Mouse (Mus musculus): ENCODE measurements at regions not wholly inside any gene's neighbourhood (a gene's known extent, or its start where the extent isn't known, plus 50 kb on each side); places are given as distances from the start of the nearest gene placed in this dataset.

DNA sequence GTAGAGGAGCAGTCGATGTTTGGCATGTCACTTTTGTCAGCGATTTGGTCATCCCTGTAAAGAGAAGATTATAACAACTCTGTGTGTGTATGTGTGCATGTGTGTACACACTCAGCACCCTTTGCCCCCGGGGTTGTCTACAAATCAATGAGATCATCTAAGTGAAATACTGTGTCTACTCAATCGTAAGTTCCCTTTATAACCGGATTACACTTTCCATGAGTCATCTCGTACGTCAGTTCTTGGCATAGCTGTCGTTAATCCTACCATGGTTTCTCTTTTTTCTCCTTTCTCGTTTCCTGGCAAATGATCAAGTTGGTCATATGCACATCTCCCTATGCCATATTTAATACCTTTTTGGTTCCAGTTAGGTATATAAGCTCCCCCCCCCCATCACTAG lies 58.7 kb upstream of the Eed start:
- H3K4me3 ChIP-seq (ENCODE audit: low read depth, low read length): no peak overlapping the region
- H3K27me3 ChIP-seq (ENCODE audit: insufficient read depth, low read length): no peaks in the 10 kb centered on the region
- no peak for TF ChIP-seq CTCF (IDR thresholded peaks at IDR 0.05)
- 73% methylated on average over 9 of the region's 9 CpGs for WGBS
- no peaks in the 10 kb centered on the region for H3K9me3 ChIP-seq (ENCODE audit: low read length)
- H3K36me3 ChIP-seq (ENCODE audit: insufficient read depth, low read length): no peaks in the 10 kb centered on the region
- H3K27ac ChIP-seq (ENCODE audit: low read depth, low read length): no peak overlapping the region
- H3K9ac ChIP-seq (replicated peaks; ENCODE audit: low read length, poor library complexity, severe bottlenecking): no peak overlapping the region
- H3K4me1 ChIP-seq (ENCODE audit: insufficient read depth, low read length): no peaks in the 10 kb centered on the region; the same call in 1 of the 2 replicates
- DNase-seq (ENCODE audit: low spot score): peak; percentile 54
- no peak overlapping the region for H3K4me2 ChIP-seq (ENCODE audit: low read depth, low read length, poor library complexity, severe bottlenecking)
- no peak for ATAC-seq (ENCODE audit: low FRiP score)

GRCm38 (mm10) chr7:90040581-90041340 lies 60.0 kb upstream of the Eed start:
- Histone ChIP-seq H3K36me3 (ENCODE audit: insufficient read depth, low read length) (no peaks in the 10 kb centered on the region), H3K4me3 (ENCODE audit: low read depth, low read length) (no peak overlapping the region), H3K9ac (replicated peaks; ENCODE audit: low read length, poor library complexity, severe bottlenecking) (no peak overlapping the region), H3K27ac (ENCODE audit: low read depth, low read length) (peak overlapping the region; percentile 32; the same call in 1 of the 2 replicates), H3K9me3 (ENCODE audit: low read length) (no peaks in the 10 kb centered on the region), H3K4me2 (ENCODE audit: low read depth, low read length, poor library complexity, severe bottlenecking) (no peak overlapping the region), H3K4me1 (ENCODE audit: insufficient read depth, low read length) (no peaks in the 10 kb centered on the region; the same call in 1 of the 2 replicates), H3K27me3 (ENCODE audit: insufficient read depth, low read length) (no peaks in the 10 kb centered on the region)
- no peak for DNase-seq (ENCODE audit: low spot score)
- TF ChIP-seq CTCF (IDR thresholded peaks at IDR 0.05): no peak
- ATAC-seq (ENCODE audit: low FRiP score): no peak; the same call in 1 of the 2 replicates
- WGBS: 40% methylated on average over 11 of the region's 11 CpGs

GRCm38 (mm10) chr7:90041565-90042024 lies 60.8 kb upstream of the Eed start:
- no peaks in the 10 kb centered on the region; the same call in 1 of the 2 replicates for H3K4me1 ChIP-seq (ENCODE audit: insufficient read depth, low read length)
- H3K4me2 ChIP-seq (ENCODE audit: low read depth, low read length, poor library complexity, severe bottlenecking): no peak overlapping the region
- no peak overlapping the region for H3K27ac ChIP-seq (ENCODE audit: low read depth, low read length)
- no peak for ATAC-seq (ENCODE audit: low FRiP score)
- TF ChIP-seq CTCF (IDR thresholded peaks at IDR 0.05): no peak
- H3K9ac ChIP-seq (replicated peaks; ENCODE audit: low read length, poor library complexity, severe bottlenecking): no peak overlapping the region
- no peaks in the 10 kb centered on the region for H3K36me3 ChIP-seq (ENCODE audit: insufficient read depth, low read length)
- DNase-seq (ENCODE audit: low spot score): peak; percentile 2
- H3K4me3 ChIP-seq (ENCODE audit: low read depth, low read length): no peak overlapping the region
- no peaks in the 10 kb centered on the region for H3K27me3 ChIP-seq (ENCODE audit: insufficient read depth, low read length)
- WGBS: 46% methylated on average over 5 of the region's 5 CpGs
- H3K9me3 ChIP-seq (ENCODE audit: low read length): no peaks in the 10 kb centered on the region

DNA sequence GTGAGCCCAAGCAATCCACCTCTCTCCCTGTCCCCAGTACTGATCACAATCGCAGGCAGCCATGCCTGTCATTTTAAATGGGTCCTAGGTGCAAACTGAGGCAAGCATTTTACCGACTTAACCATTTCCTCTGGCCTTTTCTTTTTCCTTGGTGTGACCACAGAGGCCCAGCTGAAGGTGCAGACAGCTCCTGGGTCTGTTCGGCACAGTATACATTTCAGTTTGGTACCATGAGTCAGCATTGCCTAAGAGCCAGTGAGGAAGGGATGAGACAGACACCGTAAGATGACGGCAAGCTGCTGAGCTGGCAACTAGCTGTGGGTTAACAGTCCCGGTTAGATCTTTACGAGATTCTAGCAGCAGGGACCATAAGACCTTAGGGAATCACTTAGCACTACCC lies 61.6 kb upstream of the Eed start:
- ATAC-seq (ENCODE audit: low FRiP score): no peak
- H3K36me3 ChIP-seq (ENCODE audit: insufficient read depth, low read length): no peaks in the 10 kb centered on the region
- no peaks in the 10 kb centered on the region for H3K9me3 ChIP-seq (ENCODE audit: low read length)
- no peak overlapping the region for H3K9ac ChIP-seq (replicated peaks; ENCODE audit: low read length, poor library complexity, severe bottlenecking)
- TF ChIP-seq CTCF (IDR thresholded peaks at IDR 0.05): no peak
- H3K4me2 ChIP-seq (ENCODE audit: low read depth, low read length, poor library complexity, severe bottlenecking): no peak overlapping the region
- WGBS: 87% methylated on average over 7 of the region's 7 CpGs
- no peaks in the 10 kb centered on the region; the same call in 1 of the 2 replicates for H3K4me1 ChIP-seq (ENCODE audit: insufficient read depth, low read length)
- DNase-seq (ENCODE audit: low spot score): no peak
- no peak overlapping the region for H3K27ac ChIP-seq (ENCODE audit: low read depth, low read length)
- H3K4me3 ChIP-seq (ENCODE audit: low read depth, low read length): no peak overlapping the region
- H3K27me3 ChIP-seq (ENCODE audit: insufficient read depth, low read length): no peaks in the 10 kb centered on the region

DNA sequence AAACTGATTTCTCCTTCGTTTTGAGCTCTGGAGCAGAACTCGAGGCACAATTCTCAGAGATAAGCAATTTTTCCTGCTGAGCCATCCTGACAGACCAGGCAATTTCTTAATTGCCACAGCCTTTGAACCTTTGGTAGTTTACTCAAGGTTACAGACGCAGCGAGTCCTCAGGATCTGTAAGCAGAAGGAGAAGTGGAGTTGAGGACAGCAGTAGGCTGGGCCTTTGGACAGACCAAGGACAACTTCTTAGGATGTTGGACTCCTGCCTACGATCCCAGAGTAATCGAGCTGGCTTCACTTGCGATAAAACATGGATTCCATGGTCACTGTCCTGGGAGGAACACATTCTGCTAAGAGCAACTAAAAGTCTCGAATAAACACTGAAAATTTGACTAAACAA lies 62.7 kb upstream of the Eed start:
- no peak for DNase-seq (ENCODE audit: low spot score)
- H3K27me3 ChIP-seq (ENCODE audit: insufficient read depth, low read length): no peaks in the 10 kb centered on the region
- no peaks in the 10 kb centered on the region for H3K9me3 ChIP-seq (ENCODE audit: low read length)
- H3K4me1 ChIP-seq (ENCODE audit: insufficient read depth, low read length): no peaks in the 10 kb centered on the region; the same call in 1 of the 2 replicates
- no peak overlapping the region for H3K27ac ChIP-seq (ENCODE audit: low read depth, low read length)
- ATAC-seq (ENCODE audit: low FRiP score): no peak
- no peak overlapping the region for H3K9ac ChIP-seq (replicated peaks; ENCODE audit: low read length, poor library complexity, severe bottlenecking)
- no peak overlapping the region for H3K4me2 ChIP-seq (ENCODE audit: low read depth, low read length, poor library complexity, severe bottlenecking)
- 89% methylated on average over 8 of the region's 8 CpGs for WGBS
- no peak for TF ChIP-seq CTCF (IDR thresholded peaks at IDR 0.05)
- no peaks in the 10 kb centered on the region for H3K36me3 ChIP-seq (ENCODE audit: insufficient read depth, low read length)
- H3K4me3 ChIP-seq (ENCODE audit: low read depth, low read length): no peak overlapping the region

GRCm38 (mm10) chr7:90044100-90044698 lies 63.4 kb upstream of the Eed start:
- H3K4me1 ChIP-seq (ENCODE audit: insufficient read depth, low read length): no peaks in the 10 kb centered on the region; the same call in 1 of the 2 replicates
- H3K4me3 ChIP-seq (ENCODE audit: low read depth, low read length): no peak overlapping the region
- no peaks in the 10 kb centered on the region for H3K36me3 ChIP-seq (ENCODE audit: insufficient read depth, low read length)
- no peak overlapping the region for H3K27ac ChIP-seq (ENCODE audit: low read depth, low read length)
- ATAC-seq (ENCODE audit: low FRiP score) (no peak), DNase-seq (ENCODE audit: low spot score) (no peak)
- TF ChIP-seq CTCF (IDR thresholded peaks at IDR 0.05): no peak
- 84% methylated on average over 4 of the region's 4 CpGs for WGBS
- H3K27me3 ChIP-seq (ENCODE audit: insufficient read depth, low read length): no peaks in the 10 kb centered on the region
- H3K4me2 ChIP-seq (ENCODE audit: low read depth, low read length, poor library complexity, severe bottlenecking): no peak overlapping the region
- H3K9ac ChIP-seq (replicated peaks; ENCODE audit: low read length, poor library complexity, severe bottlenecking): no peak overlapping the region
- no peaks in the 10 kb centered on the region for H3K9me3 ChIP-seq (ENCODE audit: low read length)
